Mouse (Mus musculus): ENCODE data around the gene Pum1. TPM values are rescaled to one million over a fixed set of nuclear protein-coding genes. Genes with fewer than 3 reads are reported as not detected.
A peak's percentile ranks its signal among the peaks of the same experiment; 100 is the strongest.

The Pum1 gene
- polyA plus RNA-seq, 1 experiment = not detected

DNA sequence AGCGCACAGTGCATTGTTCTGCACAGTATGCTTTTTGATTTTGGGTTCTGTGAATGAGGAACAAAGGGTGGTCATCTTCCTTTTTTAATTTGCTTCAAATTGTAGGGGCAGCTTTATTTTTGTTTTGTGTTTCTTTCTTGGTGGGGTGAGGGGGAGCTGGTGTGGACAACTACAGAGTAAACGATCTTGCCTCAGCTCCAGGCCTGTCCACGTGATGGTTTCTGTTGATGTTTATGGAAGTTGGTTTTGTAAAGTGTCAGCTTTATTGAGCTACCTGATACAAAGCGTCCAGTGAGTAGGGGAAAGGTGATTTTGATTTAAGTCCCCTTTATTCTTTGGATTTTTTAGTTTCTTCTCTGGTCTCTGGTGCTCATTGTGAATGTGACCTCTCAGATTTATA lies 72.8 kb downstream of the Pum1 start:
- Histone ChIP-seq H3K4me1 (ENCODE audit: control insufficient read depth, insufficient read depth, low read length) (peaks cover 2% of the 10 kb centered on the region; the same call in 1 of the 2 replicates), H3K4me3 (ENCODE audit: insufficient read depth, low read depth, low read length) (no peak overlapping the region), H3K27ac (ENCODE audit: insufficient read depth, low read depth, low read length) (no peak overlapping the region)
- TF ChIP-seq POLR2A (IDR thresholded peaks at IDR 0.05; ENCODE audit: insufficient read depth, low read depth, low read length) (no peak), CTCF (IDR thresholded peaks at IDR 0.05; ENCODE audit: insufficient read depth, low read depth, low read length) (no peak)
- WGBS = 76% methylated on average over 4 of the region's 4 CpGs

DNA sequence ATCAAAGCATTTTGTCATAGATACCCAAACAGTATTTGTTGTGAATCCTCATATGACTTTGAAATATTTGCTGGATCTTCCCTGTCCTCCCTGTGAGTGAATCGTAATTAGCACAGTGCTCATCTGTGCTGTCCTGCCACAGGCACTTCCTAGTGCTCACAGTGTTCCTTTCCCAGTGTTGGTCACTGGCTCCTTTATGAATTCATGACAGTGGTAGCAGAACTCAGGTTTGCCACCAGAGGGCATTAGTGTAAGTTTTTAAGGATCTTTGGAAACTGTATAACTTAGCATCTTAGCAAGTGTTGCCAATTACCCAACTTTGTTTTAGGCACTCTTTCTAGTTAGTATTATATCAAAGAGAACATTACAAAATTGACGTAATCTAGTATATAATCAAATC lies 75.4 kb downstream of the Pum1 start:
- Histone ChIP-seq H3K4me3 (ENCODE audit: insufficient read depth, low read depth, low read length) (no peak overlapping the region), H3K4me1 (ENCODE audit: control insufficient read depth, insufficient read depth, low read length) (peaks cover 3% of the 10 kb centered on the region), H3K27ac (ENCODE audit: insufficient read depth, low read depth, low read length) (no peak overlapping the region)
- no peak for TF ChIP-seq CTCF (IDR thresholded peaks at IDR 0.05; ENCODE audit: insufficient read depth, low read depth, low read length)
- 33% methylated on average over 2 of the region's 2 CpGs for WGBS

DNA sequence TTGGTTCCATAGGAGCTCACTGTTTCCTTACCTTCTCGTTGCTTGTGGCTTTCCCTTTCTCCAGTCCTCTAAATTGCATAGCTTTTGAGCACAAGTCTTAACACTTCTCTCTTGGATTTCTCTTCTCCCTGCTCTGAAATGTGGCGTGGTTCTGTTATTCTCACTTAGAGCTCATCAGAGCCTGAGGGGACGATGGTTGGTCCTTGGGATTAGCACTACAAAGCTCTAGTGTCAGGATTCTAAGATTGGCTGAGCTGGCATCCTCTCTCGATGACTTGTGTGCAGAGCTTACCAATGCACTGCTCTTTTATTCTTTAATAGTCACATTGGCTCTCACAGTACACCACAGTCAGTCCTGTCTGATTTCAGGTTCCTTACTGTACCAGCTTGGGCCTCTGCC lies 80.9 kb downstream of the Pum1 start:
- Histone ChIP-seq H3K4me3 (ENCODE audit: insufficient read depth, low read depth, low read length) (no peak overlapping the region), H3K4me1 (ENCODE audit: control insufficient read depth, insufficient read depth, low read length) (peaks cover 9% of the 10 kb centered on the region), H3K27ac (ENCODE audit: insufficient read depth, low read depth, low read length) (peak overlapping the region; percentile 64)
- no peak for TF ChIP-seq POLR2A (IDR thresholded peaks at IDR 0.05; ENCODE audit: insufficient read depth, low read depth, low read length)
- no peak for TF ChIP-seq CTCF (IDR thresholded peaks at IDR 0.05; ENCODE audit: insufficient read depth, low read depth, low read length)
- 40% methylated on average over 4 of the region's 4 CpGs for WGBS

DNA sequence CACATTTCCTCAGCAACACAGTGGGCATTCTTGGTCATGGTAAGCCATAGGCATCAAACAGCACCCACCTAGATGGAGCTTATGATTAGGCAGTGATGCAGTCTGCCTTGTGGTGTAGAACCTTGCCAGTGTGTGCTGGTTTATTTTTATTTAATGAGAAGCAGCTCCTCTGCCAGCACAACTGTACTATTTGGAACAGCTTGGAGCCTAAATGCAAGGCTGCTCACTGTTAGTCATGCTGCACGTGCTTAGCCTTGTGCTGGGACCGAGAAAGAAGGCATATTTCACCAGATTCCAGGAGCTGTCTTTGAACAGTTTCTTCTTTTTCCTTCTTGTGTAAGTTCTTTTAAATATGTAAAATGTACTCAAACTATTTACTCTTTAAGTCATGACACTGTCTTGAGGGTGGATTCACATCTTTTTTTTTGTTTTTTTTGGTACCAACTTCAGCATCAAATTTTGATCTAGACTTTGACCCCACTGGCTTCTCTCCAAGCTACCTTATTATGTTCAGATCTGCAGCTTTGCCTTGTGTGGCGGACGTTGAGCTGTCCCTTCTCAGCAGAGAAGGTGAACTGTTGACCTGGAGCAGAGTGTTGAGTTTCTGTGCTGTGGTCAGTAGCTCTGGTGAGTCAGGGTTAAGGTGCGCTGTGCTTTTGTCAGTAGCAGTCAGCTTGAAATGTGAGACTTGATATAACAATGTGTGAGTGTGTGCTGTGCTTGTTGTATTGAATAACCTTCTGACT lies 82.6 kb downstream of the Pum1 start:
- H3K27ac ChIP-seq (ENCODE audit: insufficient read depth, low read depth, low read length) = peak overlapping the region; percentile 94
- H3K4me1 ChIP-seq (ENCODE audit: control insufficient read depth, insufficient read depth, low read length) = peaks cover 9% of the 10 kb centered on the region
- WGBS = 30% methylated on average over 5 of the region's 5 CpGs
- TF ChIP-seq POLR2A (IDR thresholded peaks at IDR 0.05; ENCODE audit: insufficient read depth, low read depth, low read length) (no peak), CTCF (IDR thresholded peaks at IDR 0.05; ENCODE audit: insufficient read depth, low read depth, low read length) (no peak)
- H3K4me3 ChIP-seq (ENCODE audit: insufficient read depth, low read depth, low read length) = no peak overlapping the region

DNA sequence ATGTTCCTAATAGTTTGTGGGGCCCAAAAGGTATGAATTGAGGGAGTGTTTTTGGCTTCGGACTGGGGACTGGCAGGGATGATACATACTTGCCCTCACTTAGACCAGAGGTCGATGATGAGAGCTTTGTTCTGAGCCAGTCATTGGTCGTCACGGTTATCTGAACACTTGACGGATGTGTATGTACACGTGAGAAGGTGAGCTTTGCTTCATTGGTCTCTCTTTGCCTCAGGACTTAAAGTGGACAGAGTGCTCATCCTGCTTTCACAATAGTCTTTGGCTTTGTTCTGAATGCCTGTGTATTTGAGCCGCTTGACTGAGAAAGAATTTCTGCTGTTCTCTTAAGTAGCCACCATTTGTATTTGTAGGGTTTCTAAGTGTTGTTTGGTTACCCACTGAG lies 86.4 kb downstream of the Pum1 start:
- peaks cover 15% of the 10 kb centered on the region for H3K4me1 ChIP-seq (ENCODE audit: control insufficient read depth, insufficient read depth, low read length)
- TF ChIP-seq CTCF (IDR thresholded peaks at IDR 0.05; ENCODE audit: insufficient read depth, low read depth, low read length) (no peak), POLR2A (IDR thresholded peaks at IDR 0.05; ENCODE audit: insufficient read depth, low read depth, low read length) (no peak)
- no peak overlapping the region for H3K27ac ChIP-seq (ENCODE audit: insufficient read depth, low read depth, low read length)
- WGBS = 87% methylated on average over 7 of the region's 7 CpGs
- no peak overlapping the region for H3K4me3 ChIP-seq (ENCODE audit: insufficient read depth, low read depth, low read length)

DNA sequence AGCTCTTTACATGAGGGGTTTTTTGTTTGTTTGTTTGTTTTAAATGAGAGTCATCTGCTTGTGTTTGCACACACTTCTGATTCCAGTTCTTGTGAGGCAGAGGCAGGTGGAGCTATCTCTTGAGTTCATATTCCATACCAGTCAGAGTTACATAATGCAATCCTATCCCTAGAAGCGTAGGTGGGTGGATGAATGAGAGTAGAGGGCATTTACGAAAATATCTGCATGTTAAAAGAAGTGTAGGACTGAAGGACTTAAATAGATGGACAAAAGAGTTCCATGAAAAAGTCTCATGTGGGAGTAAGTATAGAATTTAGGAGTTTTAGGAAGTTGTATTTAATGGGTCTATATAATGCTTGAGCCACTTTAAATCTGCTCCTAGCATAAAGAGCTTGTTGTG lies 88.8 kb downstream of the Pum1 start:
- no peak overlapping the region for H3K27ac ChIP-seq (ENCODE audit: insufficient read depth, low read depth, low read length)
- WGBS = 59% methylated on average over 2 of the region's 2 CpGs
- TF ChIP-seq CTCF (IDR thresholded peaks at IDR 0.05; ENCODE audit: insufficient read depth, low read depth, low read length) (no peak), POLR2A (IDR thresholded peaks at IDR 0.05; ENCODE audit: insufficient read depth, low read depth, low read length) (no peak)

DNA sequence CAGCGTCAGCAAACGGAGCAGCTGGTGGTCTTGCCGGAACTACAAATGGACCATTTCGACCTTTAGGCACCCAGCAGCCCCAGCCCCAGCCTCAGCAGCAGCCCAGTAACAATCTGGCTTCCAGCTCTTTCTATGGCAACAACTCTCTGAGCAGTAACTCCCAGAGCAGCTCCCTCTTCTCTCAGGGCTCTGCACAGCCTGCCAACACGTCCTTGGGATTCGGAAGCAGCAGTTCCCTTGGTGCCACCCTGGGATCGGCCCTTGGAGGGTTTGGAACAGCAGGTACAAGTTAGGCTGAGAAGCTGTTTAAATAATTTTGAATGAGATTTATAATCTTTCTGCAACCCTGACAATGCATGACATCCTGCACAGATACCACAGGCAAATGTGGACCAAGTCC lies 89.5 kb downstream of the Pum1 start:
- TF ChIP-seq POLR2A (IDR thresholded peaks at IDR 0.05; ENCODE audit: insufficient read depth, low read depth, low read length) = no peak
- no peak for TF ChIP-seq CTCF (IDR thresholded peaks at IDR 0.05; ENCODE audit: insufficient read depth, low read depth, low read length)
- no peak overlapping the region for H3K4me3 ChIP-seq (ENCODE audit: insufficient read depth, low read depth, low read length)
- H3K4me1 ChIP-seq (ENCODE audit: control insufficient read depth, insufficient read depth, low read length) = peaks cover 12% of the 10 kb centered on the region
- 57% methylated on average over 7 of the region's 7 CpGs for WGBS
- no peak overlapping the region for H3K27ac ChIP-seq (ENCODE audit: insufficient read depth, low read depth, low read length)

More for the DNA sequence above, 88.8 kb downstream of the Pum1 start:
- Histone ChIP-seq H3K4me1 (ENCODE audit: control insufficient read depth, insufficient read depth, low read length) (peaks cover 13% of the 10 kb centered on the region), H3K4me3 (ENCODE audit: insufficient read depth, low read depth, low read length) (no peak overlapping the region)

DNA sequence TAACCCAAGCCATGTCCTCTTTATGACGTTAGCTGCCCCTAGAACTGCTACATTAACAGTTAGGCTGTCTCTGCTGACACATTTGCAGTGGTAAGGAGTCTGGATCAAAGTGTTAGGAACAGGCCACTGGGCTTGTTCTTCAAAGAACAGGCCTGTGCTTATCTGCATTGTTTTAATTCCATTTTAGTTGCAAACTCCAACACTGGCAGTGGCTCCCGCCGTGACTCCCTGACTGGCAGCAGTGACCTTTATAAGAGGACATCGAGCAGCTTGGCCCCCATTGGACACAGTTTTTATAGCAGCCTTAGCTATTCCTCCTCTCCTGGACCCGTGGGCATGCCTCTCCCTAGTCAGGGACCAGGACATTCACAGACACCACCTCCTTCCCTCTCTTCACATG lies 90.6 kb downstream of the Pum1 start:
- WGBS = 53% methylated on average over 5 of the region's 5 CpGs
- Histone ChIP-seq H3K27ac (ENCODE audit: insufficient read depth, low read depth, low read length) (no peak overlapping the region), H3K4me1 (ENCODE audit: control insufficient read depth, insufficient read depth, low read length) (peaks cover 12% of the 10 kb centered on the region), H3K4me3 (ENCODE audit: insufficient read depth, low read depth, low read length) (no peak overlapping the region)
- TF ChIP-seq POLR2A (IDR thresholded peaks at IDR 0.05; ENCODE audit: insufficient read depth, low read depth, low read length) = no peak
- TF ChIP-seq CTCF (IDR thresholded peaks at IDR 0.05; ENCODE audit: insufficient read depth, low read depth, low read length) = no peak

DNA sequence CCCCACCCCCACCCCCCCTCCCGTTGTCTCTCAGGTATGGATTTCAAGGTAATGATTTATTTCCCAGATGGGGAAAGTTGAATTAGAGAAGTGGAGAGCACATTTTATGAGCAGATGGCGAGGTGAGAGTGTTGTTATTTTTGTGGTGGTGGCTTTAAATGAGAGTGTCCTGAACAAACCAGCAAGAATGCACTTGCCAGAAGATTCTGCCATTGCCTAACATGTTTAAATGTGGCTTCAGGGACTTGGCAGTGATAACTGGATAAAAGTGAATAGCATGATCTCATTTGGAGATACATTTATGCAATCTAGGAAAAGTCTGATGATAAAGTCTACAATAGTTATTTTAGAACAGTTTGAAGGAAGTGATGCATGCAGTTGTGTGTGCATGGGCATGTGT lies 91.7 kb downstream of the Pum1 start:
- Histone ChIP-seq H3K4me1 (ENCODE audit: control insufficient read depth, insufficient read depth, low read length) (peaks cover 12% of the 10 kb centered on the region), H3K27ac (ENCODE audit: insufficient read depth, low read depth, low read length) (no peak overlapping the region), H3K4me3 (ENCODE audit: insufficient read depth, low read depth, low read length) (no peak overlapping the region)
- TF ChIP-seq POLR2A (IDR thresholded peaks at IDR 0.05; ENCODE audit: insufficient read depth, low read depth, low read length) (no peak), CTCF (IDR thresholded peaks at IDR 0.05; ENCODE audit: insufficient read depth, low read depth, low read length) (no peak)
- WGBS = 85% methylated on average over 2 of the region's 2 CpGs

Measured in olfactory bulb, adult 2 months (tissue).